8 mouse cellular contexts compared by ENCODE assay signal in the genomic region with DNA sequence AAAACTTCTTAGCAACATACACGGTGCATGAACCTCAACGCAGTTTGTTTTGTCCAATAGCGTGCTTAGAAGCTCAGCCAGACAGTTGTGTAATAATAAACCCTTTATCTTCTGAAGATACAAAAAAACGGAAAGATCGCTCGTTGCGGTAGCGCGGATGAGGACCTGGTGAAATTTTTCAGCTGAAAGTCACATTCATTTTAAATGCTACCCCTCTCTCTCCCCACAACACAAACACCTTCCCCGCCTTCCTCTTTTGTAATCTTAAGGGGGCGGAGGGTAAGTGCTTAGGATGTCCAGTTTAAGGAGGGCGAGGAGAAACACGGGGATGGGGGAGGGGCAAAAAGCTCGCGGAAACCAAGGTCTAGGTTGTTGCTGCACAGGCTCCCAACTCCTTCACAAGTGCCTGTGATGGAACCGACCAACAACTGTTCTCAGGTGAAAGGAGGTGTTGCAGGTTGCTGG. TPM values are rescaled to one million over a fixed set of nuclear protein-coding genes. Genes with fewer than 3 reads are reported as not detected.
DNase-seq lines count a peak whose midpoint lies in the region; ATAC-seq and TF ChIP-seq lines count a peak whose summit lies in the region.

No protein-coding gene starts in this region.

- H3K36me3 ChIP-seq in embryonic facial prominence, embryonic 15.5 days, result no peaks in the 10 kb centered on the region

- H3K27ac ChIP-seq in embryonic facial prominence, embryonic 15.5 days (replicated peaks), result peak overlapping the region; percentile 92

- peak overlapping the region; percentile 72 for H3K4me3 ChIP-seq in embryonic facial prominence, embryonic 15.5 days (replicated peaks)

- H3K9ac ChIP-seq in embryonic facial prominence, embryonic 15.5 days, result peak overlapping the region; percentile 84

- ATAC-seq in CD4-positive, CD25-positive, alpha-beta regulatory T cell, adult 4 months, result peak; percentile 32
- no peak for ATAC-seq in Patski
- no peak for ATAC-seq in embryonic facial prominence, embryonic 15.5 days (ENCODE audit: insufficient number of reproducible peaks, low FRiP score, low TSS enrichment, low read depth)
- peak; percentile 42 to 48; a peak in 3 of 4 replicates for ATAC-seq in hematopoietic stem cell, adult 5-6 weeks (replicated peaks in 1 of 2; ENCODE audit: insufficient read depth in 1 of 2, low FRiP score in 2 of 2, low TSS enrichment in 1 of 2, low read depth in 1 of 2, poor library complexity in 2 of 2, severe bottlenecking in 2 of 2)

- in situ Hi-C loops in Patski (cut with MboI; ENCODE audit: low pct_unique_long_range_greater_than_20kb), result loop anchor here (25.0 kb wide), 1 partner anchor 521 kb away; no protein-coding TSS in a partner anchor

- no peaks in the 10 kb centered on the region for H3K27me3 ChIP-seq in Patski
- H3K27me3 ChIP-seq in embryonic facial prominence, embryonic 15.5 days, result no peaks in the 10 kb centered on the region

- DNase-seq in Patski (ENCODE audit: low read depth, low spot score), result peak; percentile 49
- DNase-seq in layer of hippocampus, postnatal 10 days (ENCODE audit: low spot score in 2 of 2), result peak; percentile 48 to 58
- DNase-seq in lung, postnatal 25 days (ENCODE audit: low spot score), result peak; percentile 62
- peak; percentile 33 for DNase-seq in right cerebral cortex, adult 18-20 months
- DNase-seq in cerebellum, postnatal 4 days (ENCODE audit: low spot score in 2 of 2), result no peak

- H3K4me2 ChIP-seq in embryonic facial prominence, embryonic 15.5 days (replicated peaks), result peak overlapping the region; percentile 89

- CTCF ChIA-PET in Patski (lab: Charles Lee), result interaction anchor here (1.0 to 1.4 kb wide), 2 partner anchors 108 to 155 kb away, joined by 3 read pairs; no protein-coding TSS in a partner anchor

- POLR2A ChIA-PET in Patski (lab: Charles Lee), result interaction anchor here (0.6 to 2.3 kb wide), 5 partner anchors 10 to 93 kb away, joined by 3 to 8 read pairs (median 6); no protein-coding TSS in a partner anchor

- peaks cover 44% of the 10 kb centered on the region for H3K4me1 ChIP-seq in embryonic facial prominence, embryonic 15.5 days

- no peak for TF ChIP-seq CTCF in Patski (IDR thresholded peaks at IDR 0.05)

- under 1% methylated on average over 16 of the region's 16 CpGs for WGBS in embryonic facial prominence, embryonic 15.5 days

- no peaks in the 10 kb centered on the region for H3K9me3 ChIP-seq in embryonic facial prominence, embryonic 15.5 days (replicated peaks)

RNA-seq across cellular contexts. Expression of gene Zfp704, which starts 1.4 kb away (rescaled TPM):
- polyA plus RNA-seq in CD4-positive, CD25-positive, alpha-beta regulatory T cell, adult 4 months (2017; shearing (Covaris generic)), result 1 to 10 TPM in 1 of 2 experiments, under 1 TPM in 1; 0.73 to 1.4 TPM
- 24.8 TPM for polyA plus RNA-seq in Patski (2021)
- 9.0 and 10.2 TPM in 2 replicates for polyA plus RNA-seq in embryonic facial prominence, embryonic 15.5 days (2015; fragmentation: Nextera tagmentation; extraction: Ambion mirVana)
- total RNA-seq in hematopoietic stem cell, adult 5-6 weeks (2017), result 16.3 and 27.6 TPM in 2 replicates
- total RNA-seq in layer of hippocampus, postnatal 10 days (2021), result 10 to 100 TPM; 48.3 to 48.8 TPM

Comparison
In these comparisons a context has a peak if more than half of its experiments do, and no peak if none do; other contexts are left out.
1. ATAC-seq: peak in CD4-positive, CD25-positive, alpha-beta regulatory T cell, adult 4 months (single experiment) and hematopoietic stem cell, adult 5-6 weeks (2 of 2); none in Patski (single experiment) and embryonic facial prominence, embryonic 15.5 days (single experiment).
2. DNase-seq: peak in Patski (single experiment), layer of hippocampus, postnatal 10 days (2 of 2), lung, postnatal 25 days (single experiment) and right cerebral cortex, adult 18-20 months (single experiment); none in cerebellum, postnatal 4 days (0 of 2).